Mouse (Mus musculus) midbrain, embryonic 13.5 days (tissue): ENCODE data around the gene Psmb6. TPM values are rescaled to one million over a fixed set of nuclear protein-coding genes. Genes with fewer than 3 reads are reported as not detected.
"Not testable (repeated sequence)": the region's sequence is repeated elsewhere in the genome, so short reads cannot be mapped to it uniquely, and the experiment has no call there.

Experiments
- ATAC-seq: fragments of 200-750 bp; cut with Nextera tagmentation; 2 replicates; pipeline ENCODE4 v1.8.0; 2017; ENCODE audit warnings: mild to moderate bottlenecking, moderate TSS enrichment, moderate library complexity
- H3K27ac ChIP-seq: fragments of 300-500 bp; sonication (generic); 2 replicates; pipeline ENCODE4 v1.5.1; 2015; ENCODE audit warnings: inconsistent platforms, mild to moderate bottlenecking, moderate library complexity
- H3K27me3 ChIP-seq: fragments of 300-500 bp; sonication (generic); 2 replicates; pipeline ENCODE4 v1.6.1; 2015; ENCODE audit warnings: mild to moderate bottlenecking, inconsistent platforms
- H3K36me3 ChIP-seq: fragments of 300-500 bp; sonication (generic); 2 replicates; pipeline ENCODE4 v1.6.1; 2015; ENCODE audit warnings: mild to moderate bottlenecking, inconsistent platforms
- H3K4me1 ChIP-seq: fragments of 300-500 bp; sonication (generic); replicated peaks from 2 replicates; pipeline ENCODE4 v1.6.1; 2015; ENCODE audit warnings: inconsistent platforms
- H3K4me2 ChIP-seq: fragments of 300-500 bp; sonication (generic); replicated peaks from 2 replicates; pipeline ENCODE4 v1.6.1; 2015; ENCODE audit warnings: moderate library complexity, mild to moderate bottlenecking, inconsistent platforms
- H3K4me3 ChIP-seq: fragments of 300-500 bp; sonication (generic); replicated peaks from 2 replicates; pipeline ENCODE4 v1.5.1; 2015; ENCODE audit warnings: mild to moderate bottlenecking, inconsistent platforms
- H3K9ac ChIP-seq: fragments of 300-500 bp; sonication (generic); replicated peaks from 2 replicates; pipeline ENCODE4 v1.6.1; 2015; ENCODE audit warnings: mild to moderate bottlenecking, inconsistent platforms
- H3K9me3 ChIP-seq: fragments of 300-500 bp; sonication (generic); 2 replicates; pipeline ENCODE4 v1.6.1; 2016; ENCODE audit warnings: mild to moderate bottlenecking, inconsistent platforms
- WGBS: fragments of 180-500 bp; shearing (Covaris S2); methylation state at CpG from one replicate; pipeline ENCODE4 v1.1.7; 2015; 5-methylcytosine and 5-hydroxymethylcytosine counted together
- polyA plus RNA-seq: library from polyadenylated mRNA; unstranded; fragments of >200 nt; fragmentation: Nextera tagmentation; extraction: Ambion mirVana; gene quantifications from 2 replicates; pipeline ENCODE4 v1.2.1, GENCODE M21; 2015

Gene Psmb6
- polyA plus RNA-seq, 1 experiment from 2014 or later, result 844 TPM

- Histone ChIP-seq H3K27me3 (peaks cover 3% of the 10 kb centered on the region; the same call in 1 of the 2 replicates), H3K9me3 (no peaks in the 10 kb centered on the region), H3K4me3 (peak overlapping the region; percentile 72), H3K9ac (0 out of 2 replicates have a peak overlapping the region, but pooled peaks have one; percentile 14), H3K27ac (no peak overlapping the region), H3K4me1 (peaks cover 26% of the 10 kb centered on the region), H3K4me2 (peak overlapping the region; percentile 48), H3K36me3 (peaks cover 31% of the 10 kb centered on the region)
- peak; percentile 38 for ATAC-seq
- WGBS, result 5% methylated on average over 8 of the region's 8 CpGs
These were observed 385 bp upstream of the Psmb6 start for GRCm38 (mm10) chr11:70524782-70525181.

- Histone ChIP-seq H3K4me3 (peak overlapping the region; percentile 72), H3K4me1 (peaks cover 20% of the 10 kb centered on the region), H3K27ac (no peak overlapping the region; the same call in 1 of the 2 replicates), H3K36me3 (peaks cover 31% of the 10 kb centered on the region), H3K9me3 (no peaks in the 10 kb centered on the region), H3K4me2 (peak overlapping the region; percentile 87), H3K9ac (peak overlapping the region; percentile 81), H3K27me3 (no peaks in the 10 kb centered on the region)
- peak; percentile 41; the same call in 1 of the 2 replicates for ATAC-seq
- 3% methylated on average over 12 of the region's 12 CpGs for WGBS
These were observed 559 bp downstream of the Psmb6 start for GRCm38 (mm10) chr11:70525726-70526125.

GRCm38 (mm10) chr11:70526211-70526610 is 1.0 kb downstream of the Psmb6 start:
- Histone ChIP-seq H3K9ac (peak overlapping the region; percentile 81), H3K27me3 (no peaks in the 10 kb centered on the region), H3K4me2 (peak overlapping the region; percentile 87), H3K4me1 (peaks cover 20% of the 10 kb centered on the region), H3K27ac (no peak overlapping the region), H3K36me3 (peaks cover 31% of the 10 kb centered on the region), H3K4me3 (peak overlapping the region; percentile 72), H3K9me3 (no peaks in the 10 kb centered on the region)
- ATAC-seq, result no peak
- WGBS, result 90% methylated on average over 12 of the region's 12 CpGs

- no peaks in the 10 kb centered on the region for H3K9me3 ChIP-seq
- WGBS, result 87% methylated on average over 7 of the region's 7 CpGs
These were observed 3.4 kb downstream of the Psmb6 start for GRCm38 (mm10) chr11:70528610-70529009.

GRCm38 (mm10) chr11:70531065-70531464 is 5.9 kb downstream of the Psmb6 start:
- H3K9me3 ChIP-seq, H3K4me3 ChIP-seq, H3K27ac ChIP-seq, H3K9ac ChIP-seq, ATAC-seq, H3K4me2 ChIP-seq, H3K27me3 ChIP-seq: not testable (repeated sequence)
- WGBS, result 82% methylated on average over 2 of the region's 2 CpGs
- H3K4me1 ChIP-seq, result peaks cover 13% of the 10 kb centered on the region
- peaks cover 31% of the 10 kb centered on the region for H3K36me3 ChIP-seq

More at GRCm38 (mm10) chr11:70528610-70529009, 3.4 kb downstream of the Psmb6 start:
- ATAC-seq, result no peak
- H3K27ac ChIP-seq, result no peak overlapping the region
- H3K9ac ChIP-seq, result no peak overlapping the region
- H3K4me3 ChIP-seq, result no peak overlapping the region
- H3K4me2 ChIP-seq, result no peak overlapping the region
- no peaks in the 10 kb centered on the region for H3K27me3 ChIP-seq
- H3K36me3 ChIP-seq, result peaks cover 31% of the 10 kb centered on the region
- peaks cover 20% of the 10 kb centered on the region for H3K4me1 ChIP-seq

GRCm38 (mm10) chr11:70532839-70533238 is 7.7 kb downstream of the Psmb6 start, which contains the start of gene Gm40193:
Gene Gm40193 (minus strand): TSS chr11:70532939.
- ATAC-seq, result no peak
- no peaks in the 10 kb centered on the region for H3K9me3 ChIP-seq
- no peak within 1 kb of the TSS for H3K27ac ChIP-seq
- no peak within 1 kb of the TSS for H3K4me2 ChIP-seq
- H3K4me3 ChIP-seq, result no peak within 1 kb of the TSS
- H3K27me3 ChIP-seq, result peaks cover 5% of the 10 kb centered on the region; the same call in 1 of the 2 replicates
- H3K9ac ChIP-seq, result no peak within 1 kb of the TSS
- 77% methylated on average over 6 of the region's 6 CpGs for WGBS
- peaks cover 15% of the 10 kb centered on the region for H3K36me3 ChIP-seq
- H3K4me1 ChIP-seq, result no peaks in the 10 kb centered on the region

- peak overlapping the region; percentile 54 for H3K4me3 ChIP-seq
- H3K9me3 ChIP-seq, result no peaks in the 10 kb centered on the region
- H3K27me3 ChIP-seq, result peaks cover 37% of the 10 kb centered on the region
- no peak for ATAC-seq
- 17% methylated on average over 9 of the region's 9 CpGs for WGBS
- H3K27ac ChIP-seq, result no peak overlapping the region
- peaks cover 10% of the 10 kb centered on the region for H3K4me1 ChIP-seq
- H3K9ac ChIP-seq, result peak overlapping the region; percentile 66; the same call in 1 of the 2 replicates
- H3K36me3 ChIP-seq, result no peaks in the 10 kb centered on the region
- peak overlapping the region; percentile 77 for H3K4me2 ChIP-seq
These were observed 14.3 kb downstream of the Psmb6 start for GRCm38 (mm10) chr11:70539423-70539822.

- ATAC-seq, result peak; percentile 91
- Histone ChIP-seq H3K4me2 (peak within 1 kb of the TSS; percentile 77), H3K27me3 (peaks cover 37% of the 10 kb centered on the region), H3K36me3 (no peaks in the 10 kb centered on the region), H3K4me3 (peak within 1 kb of the TSS; percentile 54), H3K9ac (peak within 1 kb of the TSS; percentile 66), H3K9me3 (no peaks in the 10 kb centered on the region), H3K4me1 (peaks cover 10% of the 10 kb centered on the region), H3K27ac (no peak within 1 kb of the TSS)
- under 1% methylated on average over 64 of the region's 65 CpGs for WGBS
These were observed 14.9 kb downstream of the Psmb6 start, which contains the start of gene Pld2 for GRCm38 (mm10) chr11:70539877-70540587. Gene Pld2 (plus strand): TSS chr11:70540064.

GRCm38 (mm10) chr11:70540928-70541327 is 15.8 kb downstream of the Psmb6 start:
- ATAC-seq, result no peak
- H3K9ac ChIP-seq, result no peak overlapping the region; the same call in 1 of the 2 replicates
- 90% methylated on average over 7 of the region's 7 CpGs for WGBS

GRCm38 (mm10) chr11:70541415-70541814 is 16.2 kb downstream of the Psmb6 start:
- Histone ChIP-seq H3K36me3 (no peaks in the 10 kb centered on the region), H3K9ac (no peak overlapping the region), H3K4me3 (no peak overlapping the region), H3K9me3 (no peaks in the 10 kb centered on the region), H3K27ac (no peak overlapping the region), H3K27me3 (peaks cover 37% of the 10 kb centered on the region), H3K4me1 (peaks cover 10% of the 10 kb centered on the region), H3K4me2 (no peak overlapping the region)
- ATAC-seq, result no peak
- WGBS, result 77% methylated on average over 5 of the region's 5 CpGs

More at GRCm38 (mm10) chr11:70540928-70541327, 15.8 kb downstream of the Psmb6 start:
- H3K27ac ChIP-seq, result no peak overlapping the region
- peak overlapping the region; percentile 54; the same call in 1 of the 2 replicates for H3K4me3 ChIP-seq
- H3K9me3 ChIP-seq, result no peaks in the 10 kb centered on the region
- no peaks in the 10 kb centered on the region for H3K36me3 ChIP-seq
- peak overlapping the region; percentile 77 for H3K4me2 ChIP-seq
- peaks cover 37% of the 10 kb centered on the region for H3K27me3 ChIP-seq
- peaks cover 10% of the 10 kb centered on the region for H3K4me1 ChIP-seq

- 71% methylated on average over 7 of the region's 7 CpGs for WGBS
- Histone ChIP-seq H3K36me3 (no peaks in the 10 kb centered on the region), H3K4me3 (no peak overlapping the region), H3K4me1 (peaks cover 10% of the 10 kb centered on the region), H3K9ac (no peak overlapping the region), H3K27ac (no peak overlapping the region), H3K4me2 (no peak overlapping the region), H3K9me3 (no peaks in the 10 kb centered on the region), H3K27me3 (peaks cover 22% of the 10 kb centered on the region)
- no peak for ATAC-seq
These were observed 19.3 kb downstream of the Psmb6 start for GRCm38 (mm10) chr11:70544496-70544895.

GRCm38 (mm10) chr11:70551526-70551925 is 26.4 kb downstream of the Psmb6 start:
- WGBS, result 93% methylated on average over 8 of the region's 8 CpGs
- Histone ChIP-seq H3K36me3 (no peaks in the 10 kb centered on the region), H3K4me3 (no peak overlapping the region), H3K9ac (no peak overlapping the region), H3K4me2 (no peak overlapping the region), H3K27ac (no peak overlapping the region), H3K9me3 (no peaks in the 10 kb centered on the region), H3K27me3 (no peaks in the 10 kb centered on the region), H3K4me1 (no peaks in the 10 kb centered on the region)
- no peak for ATAC-seq
